Mouse (Mus musculus) CH12.LX (cell line): Measurements from ENCODE around the gene Lamc2.

ENCODE experiments used
- CHD2 ChIP-seq: IDR thresholded peaks from 2 replicates; pipeline ENCODE4 v1.6.1; 2011; ENCODE audit warnings: low read length, improper control_type of control experiment
- CTCF ChIP-seq, 2 experiments: IDR thresholded peaks in 1 of 2; conservative IDR thresholded peaks in 1 of 2; 2 replicates each; pipeline ENCODE4 v1.5.1; 2011 to 2012; ENCODE audit warnings: low read depth in 2 of 2, low read length in 2 of 2, improper control_type of control experiment in 1 of 2, inconsistent platforms in 1 of 2, mild to moderate bottlenecking in 1 of 2, moderate library complexity in 1 of 2
- E2F4 ChIP-seq: IDR thresholded peaks from 2 replicates; pipeline ENCODE4 v1.6.1; 2011; ENCODE audit warnings: low read depth, low read length, improper control_type of control experiment; ENCODE audit not compliant: insufficient replicate concordance
- EP300 ChIP-seq: IDR thresholded peaks from 2 replicates; pipeline ENCODE4 v1.6.1; 2011; ENCODE audit warnings: low read length, improper control_type of control experiment
- ETS1 ChIP-seq: conservative IDR thresholded peaks from 2 replicates; pipeline ENCODE4 v1.6.1; 2012; ENCODE audit warnings: low read depth, mild to moderate bottlenecking, inconsistent platforms, low read length, improper control_type of control experiment, moderate library complexity
- HCFC1 ChIP-seq: IDR thresholded peaks from 2 replicates; pipeline ENCODE4 v1.6.1; 2012; ENCODE audit warnings: low read depth, mild to moderate bottlenecking, inconsistent platforms, low read length, improper control_type of control experiment
- KAT2A ChIP-seq: IDR thresholded peaks from 2 replicates; pipeline ENCODE4 v1.6.1; 2012; ENCODE audit warnings: low read length, improper control_type of control experiment, inconsistent platforms; ENCODE audit not compliant: insufficient replicate concordance
- MAFK ChIP-seq: IDR thresholded peaks from 2 replicates; pipeline ENCODE4 v1.6.1; 2011; ENCODE audit warnings: low read length, improper control_type of control experiment; ENCODE audit not compliant: insufficient replicate concordance
- MAX ChIP-seq: IDR thresholded peaks from 2 replicates; pipeline ENCODE4 v1.6.1; 2011; ENCODE audit warnings: low read length, improper control_type of control experiment
- MXI1 ChIP-seq: IDR thresholded peaks from 2 replicates; pipeline ENCODE4 v1.6.1; 2011; ENCODE audit warnings: mild to moderate bottlenecking, low read depth, low read length, improper control_type of control experiment
- POLR2A ChIP-seq: IDR thresholded peaks from 2 replicates; pipeline ENCODE4 v1.6.1; 2011; ENCODE audit warnings: low read depth, mild to moderate bottlenecking, improper control_type of control experiment, low read length
- POLR2AphosphoS2 ChIP-seq: IDR thresholded peaks from 2 replicates; pipeline ENCODE4 v1.6.1; 2011; ENCODE audit warnings: low read depth, low read length, improper control_type of control experiment
- TBP ChIP-seq: conservative IDR thresholded peaks from 2 replicates; pipeline ENCODE4 v1.6.1; 2011; ENCODE audit warnings: low read depth, low read length, improper control_type of control experiment
- USF1 ChIP-seq: IDR thresholded peaks from 2 replicates; pipeline ENCODE4 v1.6.1; 2014; ENCODE audit warnings: low read depth, mild to moderate bottlenecking, inconsistent platforms, low read length, improper control_type of control experiment

DNA sequence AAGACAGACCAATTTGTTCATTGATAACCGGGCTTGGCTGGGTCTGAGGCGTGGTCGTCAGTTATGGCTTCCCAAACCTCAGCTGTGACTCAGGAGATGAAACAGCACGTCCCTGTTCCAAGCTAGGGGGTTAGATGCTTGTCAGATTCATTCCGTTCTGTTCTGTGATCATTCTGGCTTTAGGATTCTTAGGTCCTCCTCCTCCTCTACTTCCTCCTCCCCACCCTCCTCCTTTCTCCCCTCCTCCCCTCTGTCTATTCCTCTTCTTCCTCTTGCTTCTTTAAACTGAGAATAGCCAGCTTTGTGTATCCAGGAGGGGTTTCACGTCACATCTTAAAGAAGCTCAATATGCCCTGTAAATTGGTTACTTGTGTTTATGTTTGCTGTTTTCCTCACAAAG, 65.7 kb downstream of the Lamc2 start:
- TF ChIP-seq CTCF (conservative IDR thresholded peaks at IDR 0.05 in 1 of 2, IDR thresholded peaks at IDR 0.05 in 1 of 2; ENCODE audit: low read depth in 2 of 2, low read length in 2 of 2): no peak
- TF ChIP-seq MAX: no peak
- no peak for TF ChIP-seq E2F4
- TF ChIP-seq CHD2: no peak
- no peak for TF ChIP-seq EP300
- no peak for TF ChIP-seq POLR2A
- no peak for TF ChIP-seq ETS1
- TF ChIP-seq POLR2AphosphoS2: no peak
- no peak for TF ChIP-seq HCFC1
- no peak for TF ChIP-seq USF1
- TF ChIP-seq MXI1: no peak
- no peak for TF ChIP-seq TBP
- no peak for TF ChIP-seq KAT2A
- no peak for TF ChIP-seq MAFK
